Mouse (Mus musculus) limb, embryonic 14.5 days (tissue): ENCODE measurements at regions not wholly inside any gene's neighbourhood (a gene's known extent, or its start where the extent isn't known, plus 50 kb on each side); places are given as distances from the start of the nearest gene placed in this dataset.

Experiments
- ATAC-seq: fragments of 200-750 bp; cut with Nextera tagmentation; 2 replicates; pipeline ENCODE4 v1.8.0; 2017; ENCODE audit warnings: low read depth, moderate number of reproducible peaks, moderate TSS enrichment; ENCODE audit not compliant: low FRiP score
- DNase-seq: peaks from one replicate; pipeline ENCODE4 v3.0.0-alpha.2; 2015; ENCODE audit warnings: low spot score
- H3K27ac ChIP-seq: fragments of 300-500 bp; sonication (generic); replicated peaks from 2 replicates; pipeline ENCODE4 v1.5.1; 2014; ENCODE audit warnings: low read depth, mild to moderate bottlenecking, low read length, moderate library complexity, mixed read lengths
- H3K27me3 ChIP-seq: fragments of 300-500 bp; sonication (generic); 2 replicates; pipeline ENCODE4 v1.6.1; 2014; ENCODE audit warnings: low read length, mixed read lengths; ENCODE audit not compliant: control insufficient read depth, insufficient read depth
- H3K36me3 ChIP-seq: fragments of 300-500 bp; sonication (generic); 2 replicates; pipeline ENCODE4 v1.6.1; 2014; ENCODE audit warnings: mild to moderate bottlenecking, low read length, moderate library complexity, mixed read lengths; ENCODE audit not compliant: control insufficient read depth, insufficient read depth
- H3K4me1 ChIP-seq: fragments of 300-500 bp; sonication (generic); 2 replicates; pipeline ENCODE4 v1.6.1; 2014; ENCODE audit warnings: antibody characterized with exemption, low read length, mixed read lengths; ENCODE audit not compliant: control insufficient read depth, insufficient read depth
- H3K4me2 ChIP-seq: fragments of 300-500 bp; sonication (generic); replicated peaks from 2 replicates; pipeline ENCODE4 v1.6.1; 2014; ENCODE audit warnings: low read depth, mild to moderate bottlenecking, low read length, moderate library complexity; ENCODE audit not compliant: severe bottlenecking
- H3K4me3 ChIP-seq: fragments of 300-500 bp; sonication (generic); replicated peaks from 2 replicates; pipeline ENCODE4 v1.5.1; 2014; ENCODE audit warnings: low read length
- H3K9ac ChIP-seq: fragments of 300-500 bp; sonication (generic); 2 replicates; pipeline ENCODE4 v1.6.1; 2014; ENCODE audit warnings: mild to moderate bottlenecking, low read depth, low read length, moderate library complexity; ENCODE audit not compliant: severe bottlenecking
- H3K9me3 ChIP-seq: fragments of 300-500 bp; sonication (generic); 2 replicates; pipeline ENCODE4 v1.6.1; 2016; ENCODE audit warnings: low read length; ENCODE audit not compliant: control insufficient read depth
- POLR2A ChIP-seq: fragments of 200-500 bp; IDR thresholded peaks from 2 replicates; pipeline ENCODE4 v1.8.0; 2012; ENCODE audit warnings: inconsistent platforms, mild to moderate bottlenecking, moderate library complexity, borderline replicate concordance; ENCODE audit not compliant: insufficient read depth, insufficient read length; ENCODE audit errors: extremely low read depth
- WGBS: fragments of 180-500 bp; shearing (Covaris S2); extraction: QIAGEN DNeasy Blood & Tissue Kit; methylation state at CpG from one replicate; pipeline ENCODE4 v1.1.7; 2014; 5-methylcytosine and 5-hydroxymethylcytosine counted together

- TF ChIP-seq POLR2A = no peak
- Histone ChIP-seq H3K36me3 (no peaks in the 10 kb centered on the region), H3K4me1 (peaks cover 34% of the 10 kb centered on the region), H3K9ac (no peak overlapping the region), H3K4me3 (no peak overlapping the region), H3K4me2 (no peak overlapping the region), H3K9me3 (peaks cover 12% of the 10 kb centered on the region), H3K27me3 (no peaks in the 10 kb centered on the region), H3K27ac (no peak overlapping the region)
- DNase-seq = no peak
- ATAC-seq = no peak
- WGBS = 80% methylated on average over 5 of the region's 5 CpGs
Observed at GRCm38 (mm10) chr7:129746639-129747038, 155.0 kb downstream of the Wdr11 start.

- H3K9ac ChIP-seq = no peak overlapping the region
- H3K9me3 ChIP-seq = peaks cover 12% of the 10 kb centered on the region
- H3K36me3 ChIP-seq = no peaks in the 10 kb centered on the region
- H3K27ac ChIP-seq = peak overlapping the region; percentile 63
- TF ChIP-seq POLR2A = no peak
- H3K4me1 ChIP-seq = peaks cover 30% of the 10 kb centered on the region
- H3K4me3 ChIP-seq = no peak overlapping the region
- H3K4me2 ChIP-seq = no peak overlapping the region
- peak; percentile 59 for DNase-seq
- H3K27me3 ChIP-seq = no peaks in the 10 kb centered on the region
- no peak for ATAC-seq
Observed at GRCm38 (mm10) chr7:129750936-129751335, 159.3 kb downstream of the Wdr11 start.

- no peak for DNase-seq
- no peaks in the 10 kb centered on the region for H3K27me3 ChIP-seq
- 49% methylated on average over 5 of the region's 5 CpGs for WGBS
- H3K4me3 ChIP-seq = no peak overlapping the region
- H3K4me1 ChIP-seq = peaks cover 26% of the 10 kb centered on the region
- H3K36me3 ChIP-seq = no peaks in the 10 kb centered on the region
- no peak for ATAC-seq
- H3K9me3 ChIP-seq = no peaks in the 10 kb centered on the region
- TF ChIP-seq POLR2A = no peak
- H3K27ac ChIP-seq = no peak overlapping the region
- no peak overlapping the region for H3K4me2 ChIP-seq
- H3K9ac ChIP-seq = no peak overlapping the region
Observed at GRCm38 (mm10) chr7:129754737-129755136, 163.1 kb downstream of the Wdr11 start.

- Histone ChIP-seq H3K27ac (no peak overlapping the region), H3K4me3 (no peak overlapping the region), H3K27me3 (no peaks in the 10 kb centered on the region), H3K4me2 (no peak overlapping the region), H3K4me1 (peaks cover 18% of the 10 kb centered on the region), H3K9ac (no peak overlapping the region), H3K36me3 (no peaks in the 10 kb centered on the region), H3K9me3 (no peaks in the 10 kb centered on the region)
- no peak for DNase-seq
- 86% methylated on average over 6 of the region's 6 CpGs for WGBS
- TF ChIP-seq POLR2A = no peak
- no peak for ATAC-seq
Observed at GRCm38 (mm10) chr7:129756138-129756537, 164.5 kb downstream of the Wdr11 start.

GRCm38 (mm10) chr7:129759848-129760247, 168.2 kb downstream of the Wdr11 start:
- H3K27ac ChIP-seq = no peak overlapping the region

GRCm38 (mm10) chr7:129760386-129760785, 168.7 kb downstream of the Wdr11 start:
- Histone ChIP-seq H3K4me1 (peaks cover 8% of the 10 kb centered on the region), H3K9me3 (no peaks in the 10 kb centered on the region), H3K4me3 (no peak overlapping the region), H3K36me3 (no peaks in the 10 kb centered on the region), H3K27me3 (no peaks in the 10 kb centered on the region), H3K27ac (0 out of 2 replicates have a peak overlapping the region, but pooled peaks have one; percentile 14), H3K4me2 (no peak overlapping the region), H3K9ac (no peak overlapping the region)
- 78% methylated on average over 2 of the region's 2 CpGs for WGBS
- DNase-seq = no peak
- TF ChIP-seq POLR2A = no peak
- ATAC-seq = no peak

More at GRCm38 (mm10) chr7:129759848-129760247, 168.2 kb downstream of the Wdr11 start:
- Histone ChIP-seq H3K27me3 (no peaks in the 10 kb centered on the region), H3K9me3 (no peaks in the 10 kb centered on the region), H3K4me3 (no peak overlapping the region), H3K36me3 (no peaks in the 10 kb centered on the region), H3K4me2 (no peak overlapping the region), H3K9ac (no peak overlapping the region), H3K4me1 (peaks cover 9% of the 10 kb centered on the region)
- TF ChIP-seq POLR2A = no peak
- WGBS = 74% methylated on average over 4 of the region's 4 CpGs
- DNase-seq (no peak), ATAC-seq (no peak)
